Mouse (Mus musculus): ENCODE measurements around the gene Sh3tc1. TPM values are rescaled to one million over a fixed set of nuclear protein-coding genes. Genes with fewer than 3 reads are reported as not detected.

Gene Sh3tc1
- total RNA-seq, 2 experiments from 2014 or later, result 1.7 to 2.4 TPM

DNA sequence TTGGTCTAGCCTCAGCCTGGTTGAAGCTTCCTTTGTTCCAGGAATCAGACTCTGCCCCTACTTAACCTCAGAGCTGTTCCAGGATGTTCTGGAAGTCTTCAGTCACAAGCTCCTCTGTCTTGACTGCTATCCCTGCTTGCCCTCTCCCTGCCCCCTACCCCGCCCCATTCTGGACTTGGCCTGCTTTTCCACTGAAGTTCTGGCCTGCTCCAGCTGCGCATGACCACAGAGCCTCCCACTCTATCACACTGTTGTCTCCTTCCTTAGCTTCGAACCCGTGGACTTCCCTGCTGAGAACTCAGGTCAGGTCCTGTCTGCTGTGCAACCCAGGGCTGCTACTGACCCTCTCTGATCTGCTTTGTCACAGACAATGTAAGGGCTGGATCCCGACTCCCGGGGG, 26.1 kb upstream of the Sh3tc1 start:
- H3K4me3 ChIP-seq, result no peak overlapping the region
- no peak for DNase-seq (ENCODE audit: low spot score in 2 of 2)
- TF ChIP-seq CTCF (conservative IDR thresholded peaks at IDR 0.05), result no peak
- no peak overlapping the region for H3K27ac ChIP-seq

DNA sequence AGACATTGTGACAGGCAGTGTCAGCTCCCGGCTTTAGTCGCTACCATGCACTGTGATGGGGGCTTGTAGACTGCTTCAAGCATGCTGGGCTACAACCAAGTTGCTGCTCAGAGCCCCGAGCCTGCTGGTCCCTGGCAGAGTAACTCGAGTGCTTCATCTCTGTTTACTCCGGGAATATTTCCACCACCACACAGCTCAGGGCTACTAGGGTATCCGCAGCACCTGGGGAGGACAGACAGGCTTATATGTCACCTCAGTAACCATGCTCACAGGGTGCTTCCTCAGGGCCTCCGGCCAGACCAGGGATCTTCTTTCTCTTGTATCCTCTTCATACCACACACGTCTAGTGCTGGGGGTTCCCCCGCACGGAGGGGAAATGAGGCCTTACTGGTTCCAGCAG, 23.1 kb upstream of the Sh3tc1 start:
- Histone ChIP-seq H3K4me3 (no peak overlapping the region), H3K27ac (peak overlapping the region; percentile 61; the same call in 1 of the 2 replicates)
- DNase-seq (ENCODE audit: low spot score in 2 of 2), result no peak
- no peak for TF ChIP-seq CTCF (conservative IDR thresholded peaks at IDR 0.05)

DNA sequence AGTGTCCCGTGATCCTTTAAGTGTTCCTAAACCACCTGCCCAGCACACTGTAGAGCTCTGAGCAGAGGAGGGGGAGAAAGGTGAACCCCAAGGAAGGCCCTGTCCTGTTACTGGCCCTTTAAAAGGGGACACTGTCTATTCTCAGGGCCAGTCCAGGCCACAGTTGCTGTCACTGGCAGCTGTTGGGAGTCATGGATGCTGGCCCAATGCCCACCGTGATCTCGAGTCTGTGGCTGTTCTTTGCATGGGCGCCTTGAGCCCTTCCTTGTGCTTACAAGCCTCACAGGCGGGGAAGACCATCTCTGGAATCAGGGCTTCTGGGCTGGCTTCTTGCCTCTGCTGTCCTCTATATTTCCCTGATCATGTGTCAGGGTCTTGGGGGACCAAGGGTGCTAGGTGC, 22.6 kb upstream of the Sh3tc1 start:
- H3K4me3 ChIP-seq, result no peak overlapping the region
- no peak for DNase-seq (ENCODE audit: low spot score in 2 of 2)
- no peak for TF ChIP-seq CTCF (conservative IDR thresholded peaks at IDR 0.05)
- peak overlapping the region; percentile 61 for H3K27ac ChIP-seq

DNA sequence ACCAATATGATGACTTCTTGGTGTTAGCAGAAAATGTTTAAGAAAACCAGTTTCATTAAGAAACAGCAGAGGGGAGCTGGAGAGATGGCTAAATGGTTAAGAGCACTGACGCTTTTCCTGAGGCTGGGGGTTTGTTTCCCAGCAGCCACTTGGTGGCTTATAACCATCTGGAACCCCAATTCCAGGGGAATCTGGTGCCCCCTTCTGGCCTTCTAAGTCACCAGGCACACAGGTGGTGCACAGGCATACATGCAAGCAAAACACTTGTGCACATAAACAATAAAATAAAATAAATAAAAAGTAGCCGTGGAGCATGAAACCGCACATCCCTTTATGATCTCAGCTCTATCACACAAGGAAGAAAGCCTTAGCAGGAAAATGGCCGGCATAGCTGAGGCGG, 21.5 kb upstream of the Sh3tc1 start:
- DNase-seq (ENCODE audit: low spot score in 2 of 2), result no peak
- Histone ChIP-seq H3K27ac (peak overlapping the region; percentile 61; the same call in 1 of the 2 replicates), H3K4me3 (no peak overlapping the region)
- peak; percentile 56 for TF ChIP-seq CTCF (conservative IDR thresholded peaks at IDR 0.05)

DNA sequence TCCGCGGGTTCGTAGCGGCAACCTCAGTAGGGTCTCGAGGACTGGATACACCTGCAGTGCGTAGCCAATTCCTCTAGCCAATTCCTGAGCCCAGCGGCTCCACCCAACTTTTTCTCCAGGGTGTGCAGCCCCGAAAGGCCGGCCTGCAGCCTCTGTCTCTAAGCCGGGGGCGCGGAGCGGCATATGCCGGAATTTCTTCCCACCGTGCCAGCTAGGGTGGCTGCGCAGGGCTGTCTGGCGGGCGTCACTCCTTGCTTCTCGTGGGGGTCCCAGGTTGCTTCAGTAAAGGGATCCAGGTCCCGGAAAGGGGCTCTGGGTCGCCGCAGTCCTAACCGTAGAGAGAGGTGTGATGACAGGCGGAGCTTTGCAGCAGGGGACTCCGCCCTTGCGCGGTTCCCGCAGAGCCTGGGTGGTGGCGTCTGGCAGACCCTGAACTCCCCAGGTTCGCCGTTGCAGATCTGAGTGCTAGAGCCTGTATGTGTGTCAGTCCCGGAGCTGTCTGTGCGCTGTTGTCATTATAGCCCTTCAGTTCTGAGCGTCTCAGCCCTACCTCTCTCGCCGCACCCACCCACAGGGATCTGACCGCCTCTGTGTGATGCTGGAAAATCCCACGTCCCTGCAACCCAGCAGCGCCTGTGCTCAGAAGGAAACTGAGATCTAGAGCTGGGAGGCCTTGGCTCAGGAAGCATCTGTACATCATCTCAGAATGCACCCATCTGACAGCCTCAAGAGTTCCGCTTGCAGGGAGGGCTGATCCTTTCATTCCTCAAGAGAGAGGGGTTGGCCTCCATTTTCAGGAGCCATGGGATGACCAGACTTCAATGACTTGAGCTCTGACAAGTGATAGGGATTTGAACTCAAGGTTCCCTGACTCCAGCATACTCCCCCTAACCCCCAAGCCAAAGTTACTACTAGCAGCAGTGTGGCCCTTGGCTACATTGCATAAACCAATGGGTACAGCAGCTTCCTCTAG, 18.6 kb upstream of the Sh3tc1 start:
- H3K4me3 ChIP-seq, result peak overlapping the region; percentile 100
- TF ChIP-seq CTCF (conservative IDR thresholded peaks at IDR 0.05), result no peak
- DNase-seq (ENCODE audit: low spot score in 2 of 2), result peak; percentile 52 to 53
- peak overlapping the region; percentile 94 for H3K27ac ChIP-seq

DNA sequence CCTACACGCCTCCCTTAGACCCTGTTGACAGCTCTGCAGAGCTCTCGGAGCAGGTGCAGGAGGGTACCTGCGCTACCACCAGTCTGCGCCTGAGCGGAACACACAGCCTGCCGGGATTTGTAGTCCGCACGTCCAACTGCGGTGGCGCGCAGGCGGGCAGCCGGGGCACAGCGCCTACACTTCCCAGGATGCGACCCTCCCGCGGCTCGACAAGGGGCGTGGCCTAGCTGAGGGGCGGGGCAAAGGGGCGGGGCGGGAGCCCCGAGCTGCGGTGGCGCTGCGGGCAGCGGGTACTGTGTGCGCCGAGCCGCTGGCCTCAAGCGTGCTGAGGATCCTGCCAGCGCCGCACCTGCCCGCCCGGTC, 17.8 kb upstream of the Sh3tc1 start, which contains the start of gene Ablim2:
Ablim2 (plus strand) TSS at position 242 of the 363 bp plus-strand sequence.
- peak; percentile 95 to 97 for DNase-seq (ENCODE audit: low spot score in 2 of 2)
- Histone ChIP-seq H3K4me3 (peak within 1 kb of the TSS; percentile 100), H3K27ac (peak within 1 kb of the TSS; percentile 94)
- TF ChIP-seq CTCF (conservative IDR thresholded peaks at IDR 0.05), result peak; percentile 56

DNA sequence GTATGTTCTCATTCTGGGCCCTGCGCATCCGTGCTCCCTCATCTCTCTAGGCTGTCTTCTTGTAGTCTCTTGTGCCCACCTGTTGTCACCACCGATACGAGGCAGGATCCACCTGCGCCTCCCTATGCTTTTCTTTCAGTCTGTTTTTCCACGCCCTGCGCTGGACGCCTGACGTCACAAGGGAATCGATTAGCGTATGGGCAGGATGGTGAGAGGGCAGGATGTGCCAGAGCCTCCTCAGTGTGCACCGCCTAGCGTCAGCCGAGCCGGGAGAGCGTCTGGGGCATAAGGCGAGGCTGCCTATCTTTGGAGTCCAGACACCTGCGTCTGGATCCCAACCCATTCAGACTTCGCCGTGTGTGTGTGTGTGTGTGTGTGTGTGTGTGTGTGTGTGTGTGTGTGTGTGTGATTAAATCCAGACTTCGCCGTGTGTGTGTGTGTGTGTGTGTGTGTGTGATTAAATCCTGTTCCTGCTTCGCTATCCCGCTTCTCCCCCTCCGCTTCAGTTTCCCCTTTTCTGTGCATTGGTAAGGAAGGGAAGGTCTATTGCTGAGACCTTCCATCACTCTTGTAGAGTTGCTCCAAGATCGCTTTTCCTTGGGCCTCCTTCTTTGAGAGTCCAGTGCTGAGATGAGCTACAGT, 17.3 kb upstream of the Sh3tc1 start:
- H3K27ac ChIP-seq, result peak overlapping the region; percentile 90
- TF ChIP-seq CTCF (conservative IDR thresholded peaks at IDR 0.05), result peak; percentile 12; the same call in 1 of the 2 replicates
- DNase-seq (ENCODE audit: low spot score in 2 of 2), result peak; percentile 74 to 87
- H3K4me3 ChIP-seq, result peak overlapping the region; percentile 100

DNA sequence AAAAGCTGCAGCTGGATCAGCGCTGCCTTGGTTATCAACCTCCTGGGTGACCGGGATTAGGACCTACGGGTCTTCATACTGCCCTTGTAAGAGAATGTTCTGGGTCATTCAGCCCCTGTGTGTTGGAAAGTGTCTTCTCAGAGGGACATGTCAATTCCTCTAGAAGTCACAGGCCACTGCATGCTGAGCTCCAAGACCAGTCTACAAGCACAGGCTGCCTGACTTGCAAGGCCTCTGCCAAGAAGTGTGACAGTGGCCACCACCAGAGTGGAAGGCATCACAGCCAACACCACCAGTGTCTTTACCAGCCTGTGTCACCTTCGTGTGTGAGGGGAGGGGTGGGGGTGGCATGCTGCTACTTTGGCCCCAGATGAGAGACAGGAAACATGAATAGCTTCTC, 16.2 kb upstream of the Sh3tc1 start:
- H3K4me3 ChIP-seq, result no peak overlapping the region
- DNase-seq (ENCODE audit: low spot score in 2 of 2), result no peak
- no peak for TF ChIP-seq CTCF (conservative IDR thresholded peaks at IDR 0.05)
- H3K27ac ChIP-seq, result no peak overlapping the region

DNA sequence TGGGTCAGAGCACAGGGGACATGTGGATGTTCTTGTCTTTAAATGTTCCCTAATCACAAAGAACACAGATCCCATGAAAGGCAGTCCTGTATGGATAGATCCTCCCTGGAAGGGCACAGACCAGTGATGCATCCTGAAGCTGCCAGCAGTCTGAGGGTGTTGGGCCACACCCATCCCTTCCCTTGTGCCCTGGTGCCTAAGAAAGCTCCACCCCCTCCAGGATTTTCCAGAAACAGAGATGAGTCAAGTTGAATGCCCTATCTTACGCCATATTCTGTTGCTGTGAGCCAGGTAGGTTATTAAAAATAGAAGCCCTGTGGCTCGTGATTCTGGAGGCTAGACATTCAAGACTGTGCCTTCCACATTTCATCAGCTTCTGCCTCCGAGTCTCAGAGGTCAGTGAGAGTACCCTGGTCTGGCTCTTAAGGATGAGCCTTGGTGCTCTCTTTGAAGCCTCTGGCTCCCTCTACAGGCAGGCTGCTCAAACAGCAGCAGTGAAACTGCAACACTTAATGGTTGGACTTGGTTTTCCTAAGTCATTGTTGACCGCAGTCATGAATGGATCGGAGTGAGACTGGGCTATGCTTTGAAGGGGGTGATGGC, 15.4 kb upstream of the Sh3tc1 start:
- DNase-seq (ENCODE audit: low spot score in 2 of 2), result peak; percentile 41 to 65
- Histone ChIP-seq H3K4me3 (no peak overlapping the region), H3K27ac (no peak overlapping the region)
- peak; percentile 97 for TF ChIP-seq CTCF (conservative IDR thresholded peaks at IDR 0.05)

DNA sequence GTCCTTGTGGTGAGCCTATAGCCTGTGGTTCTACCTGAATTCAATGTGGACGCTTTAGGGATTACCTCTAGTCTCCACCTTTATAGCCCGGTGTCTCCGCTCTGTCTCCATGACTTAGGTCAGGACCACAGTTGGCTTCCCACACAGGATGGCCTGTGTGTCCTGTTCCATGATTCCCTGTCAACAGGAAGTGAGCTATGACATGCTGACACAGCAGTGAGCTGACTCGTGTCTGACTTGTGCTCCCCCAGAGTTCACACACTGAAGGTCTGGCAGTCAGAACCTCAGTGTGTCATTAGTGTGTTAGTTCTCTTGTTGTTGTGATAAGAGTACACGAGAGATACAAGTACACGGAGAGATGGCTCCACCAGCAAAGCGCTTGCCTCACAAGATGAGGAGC, 11.2 kb upstream of the Sh3tc1 start:
- TF ChIP-seq CTCF (conservative IDR thresholded peaks at IDR 0.05), result no peak
- Histone ChIP-seq H3K27ac (no peak overlapping the region), H3K4me3 (no peak overlapping the region)
- DNase-seq (ENCODE audit: low spot score in 2 of 2), result no peak

DNA sequence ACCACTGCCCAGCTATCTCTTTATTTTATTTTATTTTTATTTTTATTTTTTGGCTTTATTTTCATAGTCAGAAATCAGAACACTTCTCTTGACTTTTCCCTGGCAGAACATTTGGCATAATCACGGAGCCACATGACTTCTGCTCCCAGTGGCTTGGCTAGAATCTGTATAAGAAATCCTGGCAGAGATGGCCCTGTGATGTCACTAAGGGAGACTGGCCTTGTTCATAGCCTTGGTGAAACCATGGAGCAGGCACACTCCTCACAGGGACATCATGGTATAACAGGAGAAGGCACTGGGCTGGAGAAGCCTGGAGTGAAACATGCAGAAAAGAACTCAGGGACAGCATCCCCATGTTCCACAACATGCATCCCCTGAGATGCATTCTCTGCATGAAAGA, 10.2 kb upstream of the Sh3tc1 start:
- no peak overlapping the region for H3K27ac ChIP-seq
- no peak for TF ChIP-seq CTCF (conservative IDR thresholded peaks at IDR 0.05)
- H3K4me3 ChIP-seq, result no peak overlapping the region
- DNase-seq (ENCODE audit: low spot score in 2 of 2), result no peak

DNA sequence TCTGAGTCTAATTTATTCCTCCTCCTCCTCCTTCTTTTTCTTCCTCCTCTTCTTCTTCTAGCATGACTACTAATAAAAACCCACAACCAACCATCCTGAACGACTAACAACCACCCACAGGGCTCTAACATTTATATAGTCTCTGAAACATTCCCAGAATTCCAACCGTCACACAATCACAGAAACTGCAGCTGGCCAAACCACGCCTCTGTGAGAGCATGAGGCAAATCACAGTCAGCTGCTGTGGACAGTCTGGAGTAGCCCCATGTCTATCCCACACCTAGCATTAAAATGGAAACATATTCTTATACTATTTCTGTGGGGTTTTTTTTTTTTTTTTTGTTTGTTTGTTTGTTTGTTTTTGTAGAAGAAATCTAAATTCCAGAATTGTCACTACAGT, 9.6 kb upstream of the Sh3tc1 start:
- no peak overlapping the region for H3K27ac ChIP-seq
- DNase-seq (ENCODE audit: low spot score in 2 of 2), result no peak
- no peak overlapping the region for H3K4me3 ChIP-seq
- TF ChIP-seq CTCF (conservative IDR thresholded peaks at IDR 0.05), result no peak

DNA sequence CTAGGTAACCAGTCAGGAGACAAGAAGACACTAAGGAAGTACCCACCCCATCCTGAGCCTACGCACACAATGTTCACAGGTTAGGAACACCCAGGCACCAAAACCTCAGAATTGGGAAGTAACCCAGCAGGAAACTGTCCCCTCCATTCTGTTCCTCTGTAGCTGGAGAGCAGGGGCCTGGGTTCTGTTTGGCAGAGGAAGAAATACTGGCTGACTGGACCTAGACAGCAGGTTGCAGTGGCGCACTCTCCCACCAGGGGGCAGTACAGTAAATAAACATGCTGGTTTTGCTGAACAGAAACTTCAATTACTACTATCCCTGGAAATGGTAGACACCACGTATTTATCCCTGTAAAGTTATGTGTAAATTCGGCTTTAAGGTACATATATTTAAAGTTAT, 7.1 kb upstream of the Sh3tc1 start:
- no peak overlapping the region for H3K27ac ChIP-seq
- no peak overlapping the region for H3K4me3 ChIP-seq
- DNase-seq (ENCODE audit: low spot score in 2 of 2), result peak; percentile 74 to 90
- peak; percentile 99 for TF ChIP-seq CTCF (conservative IDR thresholded peaks at IDR 0.05)
